Mouse (Mus musculus) midbrain, embryonic 14.5 days (tissue): ENCODE measurements around the gene Efs. TPM values are rescaled to one million over a fixed set of nuclear protein-coding genes. Genes with fewer than 3 reads are reported as not detected.
"Not testable (repeated sequence)": the region's sequence is repeated elsewhere in the genome, so short reads cannot be mapped to it uniquely, and the experiment has no call there.

ENCODE experiments used
- ATAC-seq: fragments of 200-750 bp; cut with Nextera tagmentation; 2 replicates; pipeline ENCODE4 v1.8.0; 2017; ENCODE audit warnings: moderate number of reproducible peaks, moderate library complexity; ENCODE audit not compliant: low FRiP score, low TSS enrichment
- DNase-seq: peaks from one replicate; pipeline ENCODE4 v3.0.0-alpha.2; 2015
- H3K27ac ChIP-seq: fragments of 300-500 bp; sonication (generic); replicated peaks from 2 replicates; pipeline ENCODE4 v1.5.1; 2014; ENCODE audit warnings: mild to moderate bottlenecking, low read depth, low read length, moderate library complexity
- H3K27me3 ChIP-seq: fragments of 300-500 bp; sonication (generic); 2 replicates; pipeline ENCODE4 v1.6.1; 2014; ENCODE audit warnings: low read length, control low read depth, mixed read lengths; ENCODE audit not compliant: control insufficient read depth, insufficient read depth
- H3K36me3 ChIP-seq: fragments of 300-500 bp; sonication (generic); 2 replicates; pipeline ENCODE4 v1.6.1; 2014; ENCODE audit warnings: low read length, control low read depth; ENCODE audit not compliant: control insufficient read depth, insufficient read depth
- H3K4me1 ChIP-seq: fragments of 300-500 bp; sonication (generic); 2 replicates; pipeline ENCODE4 v1.6.1; 2014; ENCODE audit warnings: mild to moderate bottlenecking, antibody characterized with exemption, low read length, control low read depth; ENCODE audit not compliant: control insufficient read depth, insufficient read depth
- H3K4me2 ChIP-seq: fragments of 300-500 bp; sonication (generic); 2 replicates; pipeline ENCODE4 v1.6.1; 2014; ENCODE audit warnings: mild to moderate bottlenecking, low read length, moderate library complexity
- H3K4me3 ChIP-seq: fragments of 300-500 bp; sonication (generic); replicated peaks from 2 replicates; pipeline ENCODE4 v1.5.1; 2014; ENCODE audit warnings: low read depth, low read length
- H3K9ac ChIP-seq: fragments of 300-500 bp; sonication (generic); replicated peaks from 2 replicates; pipeline ENCODE4 v1.6.1; 2014; ENCODE audit warnings: mild to moderate bottlenecking, low read length, moderate library complexity
- H3K9me3 ChIP-seq: fragments of 300-500 bp; sonication (generic); 2 replicates; pipeline ENCODE4 v1.6.1; 2016; ENCODE audit warnings: low read length, control low read depth, mixed read lengths; ENCODE audit not compliant: control insufficient read depth
- WGBS: fragments of 180-500 bp; shearing (Covaris S2); extraction: QIAGEN DNeasy Blood & Tissue Kit; methylation state at CpG from one replicate; pipeline ENCODE4 v1.1.7; 2014; 5-methylcytosine and 5-hydroxymethylcytosine counted together
- polyA plus RNA-seq: library from polyadenylated mRNA; unstranded; fragments of >200 nt; fragmentation: Nextera tagmentation; extraction: Ambion mirVana; gene quantifications from 2 replicates; pipeline ENCODE4 v1.2.1, GENCODE M21; 2014

Efs gene
- 10.2 and 18.3 TPM in 2 replicates for polyA plus RNA-seq

DNA sequence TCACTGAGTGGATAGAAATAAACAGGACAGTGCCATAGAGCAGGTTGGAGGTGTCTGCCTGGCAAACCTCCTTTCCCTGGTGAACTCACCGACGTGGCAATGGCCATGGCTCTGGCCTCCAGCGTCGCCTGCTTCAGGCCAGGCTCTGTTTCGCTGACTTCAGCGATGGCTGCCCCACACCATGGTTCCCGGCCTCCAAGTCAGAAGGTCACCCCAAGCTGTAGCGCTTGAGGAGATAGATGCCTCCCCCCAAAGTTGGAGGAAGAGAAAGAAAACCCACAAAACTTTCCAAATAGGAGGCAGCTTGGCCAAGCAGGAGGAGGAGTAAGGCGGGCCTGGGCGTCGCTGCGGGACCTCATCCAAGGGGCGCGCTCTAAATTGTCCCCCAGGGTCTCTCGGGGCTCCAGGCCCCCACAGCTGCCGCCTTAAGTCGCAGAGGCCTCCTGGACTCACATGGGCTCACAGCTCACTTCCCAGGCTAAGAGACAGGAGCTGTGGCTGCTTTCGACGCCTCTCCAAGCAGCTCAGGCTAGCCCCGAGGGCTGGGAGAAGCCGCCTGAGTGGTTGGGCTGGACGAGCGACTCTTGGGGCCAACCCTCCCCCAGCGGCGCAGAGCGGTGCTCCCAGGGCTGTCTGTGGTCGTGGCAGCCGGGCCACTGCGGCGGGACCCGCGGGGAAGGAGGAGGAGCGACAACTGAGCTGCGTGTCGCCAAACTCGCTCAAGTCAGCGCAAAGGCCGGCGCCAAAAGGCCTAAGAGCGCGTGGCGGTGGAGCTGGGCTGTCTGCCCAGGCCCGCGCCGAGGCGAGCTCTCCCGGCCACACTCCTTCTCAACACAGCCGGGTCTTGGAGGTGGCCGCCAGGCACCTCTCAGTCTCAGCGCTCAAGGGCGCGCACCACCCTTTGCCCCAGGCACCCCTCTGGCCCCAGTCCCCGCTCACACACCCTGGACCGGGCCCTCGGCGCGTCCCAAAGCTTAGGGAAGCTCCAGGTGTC is at the start of gene Efs:
Efs (minus strand) TSS at position 778 of the 994 bp plus-strand sequence.
- Histone ChIP-seq H3K9ac (peak within 1 kb of the TSS; percentile 73), H3K9me3 (peaks cover 10% of the 10 kb centered on the region), H3K27me3 (no peaks in the 10 kb centered on the region), H3K4me2 (peak within 1 kb of the TSS; percentile 96), H3K36me3 (peaks cover 4% of the 10 kb centered on the region; the same call in 1 of the 2 replicates), H3K27ac (peak within 1 kb of the TSS; percentile 94), H3K4me1 (peaks cover 26% of the 10 kb centered on the region), H3K4me3 (peak within 1 kb of the TSS; percentile 51)
- ATAC-seq: peak; percentile 55
- peak; percentile 79 for DNase-seq
- 2% methylated on average over 55 of the region's 57 CpGs for WGBS

GRCm38 (mm10) chr14:54974068-54974791 is 48.3 kb upstream of the Efs start:
- Histone ChIP-seq H3K4me3 (no peak overlapping the region), H3K4me2 (no peak overlapping the region), H3K4me1 (peaks cover 6% of the 10 kb centered on the region), H3K9ac (no peak overlapping the region), H3K9me3 (no peaks in the 10 kb centered on the region), H3K27ac (peak overlapping the region; percentile 78), H3K36me3 (no peaks in the 10 kb centered on the region), H3K27me3 (no peaks in the 10 kb centered on the region)
- DNase-seq (peak; percentile 82), ATAC-seq (0 out of 2 replicates have a peak, but pooled peaks have one; percentile 11)
- whole genome bisulfite sequencing: 69% methylated on average over 6 of the region's 6 CpGs

DNA sequence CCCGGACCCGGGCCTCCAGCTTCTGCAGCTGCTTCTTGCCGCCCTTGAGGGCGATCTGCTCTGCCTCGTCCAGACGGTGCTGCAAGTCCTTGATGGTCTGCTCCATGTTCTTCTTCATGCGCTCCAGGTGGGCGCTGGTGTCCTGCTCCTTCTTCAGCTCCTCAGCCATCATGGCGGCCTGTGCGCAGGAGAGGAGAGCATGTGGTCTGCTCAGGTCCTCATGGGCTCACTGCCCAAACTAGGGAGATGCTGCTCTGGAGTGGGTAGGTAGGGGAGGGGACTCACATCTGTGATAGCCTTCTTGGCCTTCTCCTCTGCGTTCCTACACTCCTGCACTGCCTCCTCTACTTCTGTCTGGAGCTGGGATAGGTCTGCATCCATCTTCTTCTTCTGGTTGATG is 46.9 kb upstream of the Efs start:
- H3K9me3 ChIP-seq, H3K4me3 ChIP-seq, H3K4me1 ChIP-seq, H3K27ac ChIP-seq, DNase-seq, H3K4me2 ChIP-seq, H3K27me3 ChIP-seq, H3K36me3 ChIP-seq, ATAC-seq, H3K9ac ChIP-seq: not testable (repeated sequence)
- 99% methylated on average over 7 of the region's 11 CpGs for WGBS

GRCm38 (mm10) chr14:54968344-54968743 is 42.4 kb upstream of the Efs start:
- Histone ChIP-seq H3K4me2 (no peak overlapping the region), H3K4me1 (no peaks in the 10 kb centered on the region), H3K36me3 (no peaks in the 10 kb centered on the region), H3K27ac (no peak overlapping the region), H3K27me3 (no peaks in the 10 kb centered on the region), H3K9me3 (no peaks in the 10 kb centered on the region), H3K4me3 (no peak overlapping the region), H3K9ac (no peak overlapping the region)
- ATAC-seq (no peak), DNase-seq (no peak)

DNA sequence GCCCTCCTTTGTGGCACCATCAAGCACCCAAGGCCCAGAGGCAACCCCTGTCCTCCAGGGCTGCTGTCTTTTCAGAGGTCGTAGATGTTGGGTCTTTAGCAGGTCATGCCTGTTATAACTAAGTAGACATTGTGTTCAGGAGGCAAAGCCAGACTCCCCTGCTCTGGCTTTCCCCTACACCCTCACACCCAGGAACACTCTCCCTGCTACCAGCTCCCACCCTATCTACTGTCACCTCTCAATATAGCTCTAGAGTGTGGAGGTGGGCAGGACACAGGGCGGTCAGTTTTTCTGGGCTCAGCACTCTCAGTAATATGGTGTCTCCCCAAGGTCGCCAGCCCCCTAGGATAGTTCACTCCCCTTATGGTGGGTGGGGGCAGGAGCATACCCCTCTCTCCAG is 41.9 kb upstream of the Efs start:
- 87% methylated on average over 3 of the region's 3 CpGs for WGBS
- no peak overlapping the region for H3K4me2 ChIP-seq
- no peak for DNase-seq
- no peak for ATAC-seq
- H3K27me3 ChIP-seq: no peaks in the 10 kb centered on the region
- H3K4me1 ChIP-seq: no peaks in the 10 kb centered on the region
- no peak overlapping the region for H3K27ac ChIP-seq
- H3K9me3 ChIP-seq: no peaks in the 10 kb centered on the region
- no peaks in the 10 kb centered on the region for H3K36me3 ChIP-seq
- H3K4me3 ChIP-seq: no peak overlapping the region
- no peak overlapping the region for H3K9ac ChIP-seq

DNA sequence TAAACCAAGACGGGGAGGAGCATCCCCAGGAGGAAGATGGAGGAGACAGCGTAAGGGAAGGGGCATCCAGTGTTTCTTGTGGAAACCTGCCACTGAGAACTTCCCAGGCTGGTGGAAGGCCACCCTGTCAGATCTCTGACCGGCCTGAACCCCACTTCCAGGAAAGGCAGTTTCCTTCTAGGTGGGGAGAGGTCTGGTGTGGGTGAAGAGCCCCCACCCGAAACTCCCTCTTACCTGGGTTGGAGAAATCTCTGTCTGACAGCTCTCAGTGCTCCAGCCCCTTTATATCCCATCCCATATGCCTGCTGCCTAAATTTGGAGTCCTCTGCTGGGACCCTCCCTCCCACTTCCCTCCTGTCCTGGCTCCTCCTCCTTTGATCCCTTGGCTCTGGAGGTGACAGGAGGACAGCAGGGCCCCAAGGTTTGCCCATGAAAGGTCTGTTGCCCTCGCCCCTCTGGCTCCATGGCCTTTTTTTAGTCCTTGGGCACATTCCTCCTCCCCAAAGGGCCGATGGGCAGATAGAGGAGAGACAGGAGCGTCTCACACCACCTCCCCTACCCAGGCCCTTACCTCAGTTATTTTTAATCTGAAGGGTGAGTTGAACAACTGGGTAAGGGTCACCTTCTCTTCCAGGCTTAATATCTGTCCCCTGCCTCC is 40.5 kb upstream of the Efs start, which contains the start of gene Myh6:
Myh6 (minus strand) TSS at position 608 of the 658 bp plus-strand sequence.
- no peak within 1 kb of the TSS for H3K4me2 ChIP-seq
- no peak within 1 kb of the TSS for H3K4me3 ChIP-seq
- no peak for ATAC-seq
- H3K9ac ChIP-seq: no peak within 1 kb of the TSS
- no peaks in the 10 kb centered on the region for H3K4me1 ChIP-seq
- H3K27ac ChIP-seq: no peak within 1 kb of the TSS
- WGBS: 68% methylated on average over 7 of the region's 7 CpGs
- H3K9me3 ChIP-seq: no peaks in the 10 kb centered on the region
- H3K36me3 ChIP-seq: no peaks in the 10 kb centered on the region
- no peaks in the 10 kb centered on the region for H3K27me3 ChIP-seq
- no peak for DNase-seq

DNA sequence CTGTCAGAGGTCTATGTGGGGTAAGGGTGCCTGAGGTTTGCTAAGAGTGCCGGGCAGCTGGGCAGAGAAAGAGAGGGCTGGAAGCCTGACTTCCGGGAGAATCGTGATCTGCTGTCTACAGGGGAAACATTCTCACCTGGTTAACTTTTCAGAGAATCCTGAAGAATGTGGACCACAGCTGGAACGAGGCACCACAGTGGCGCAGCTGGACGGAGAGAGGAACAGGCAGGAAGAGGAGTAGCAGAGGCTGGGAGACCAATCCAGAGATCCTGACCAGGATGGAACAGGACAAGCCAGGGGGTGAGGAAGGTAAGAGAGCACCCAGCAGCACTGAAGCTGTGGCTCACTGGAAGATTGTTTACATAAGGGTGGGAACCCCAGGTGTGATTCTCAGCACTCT is 39.7 kb upstream of the Efs start:
- Histone ChIP-seq H3K4me2 (no peak overlapping the region), H3K27ac (no peak overlapping the region), H3K4me1 (no peaks in the 10 kb centered on the region), H3K9ac (no peak overlapping the region), H3K9me3 (no peaks in the 10 kb centered on the region), H3K4me3 (no peak overlapping the region), H3K36me3 (no peaks in the 10 kb centered on the region), H3K27me3 (no peaks in the 10 kb centered on the region)
- WGBS: 78% methylated on average over 6 of the region's 6 CpGs
- ATAC-seq (no peak), DNase-seq (no peak)

DNA sequence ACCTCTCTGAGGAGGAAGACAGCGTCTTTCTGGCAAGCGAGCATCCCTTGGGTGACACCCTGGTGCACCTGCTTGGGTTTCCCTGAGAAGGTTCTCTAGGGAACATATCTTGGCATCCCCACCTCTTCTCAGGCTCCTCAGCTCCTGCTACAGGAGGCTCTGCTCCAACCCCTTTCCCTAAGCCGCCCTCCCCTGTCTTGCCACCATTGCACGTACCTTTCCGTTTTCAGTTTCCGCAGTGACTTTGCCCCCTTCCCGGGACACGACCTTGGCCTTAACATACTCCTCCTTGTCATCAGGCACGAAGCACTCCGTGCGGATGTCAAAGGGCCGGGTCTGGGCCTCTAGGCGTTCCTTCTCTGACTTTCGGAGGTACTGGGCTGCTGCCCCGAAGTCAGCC is 39.1 kb upstream of the Efs start:
- Histone ChIP-seq H3K4me3 (no peak overlapping the region), H3K27ac (no peak overlapping the region), H3K36me3 (no peaks in the 10 kb centered on the region), H3K27me3 (no peaks in the 10 kb centered on the region), H3K9ac (no peak overlapping the region), H3K4me2 (no peak overlapping the region), H3K4me1 (no peaks in the 10 kb centered on the region), H3K9me3 (no peaks in the 10 kb centered on the region)
- DNase-seq (no peak), ATAC-seq (no peak)
- whole genome bisulfite sequencing: 85% methylated on average over 15 of the region's 15 CpGs
